Mouse (Mus musculus) frontal cortex, adult 2 months (tissue): ENCODE data around the gene Rab6b. TPM values are rescaled to one million over a fixed set of nuclear protein-coding genes. Genes with fewer than 3 reads are reported as not detected.
A peak's percentile ranks its signal among the peaks of the same experiment; 100 is the strongest.
"Not testable (repeated sequence)": the region's sequence is repeated elsewhere in the genome, so short reads cannot be mapped to it uniquely, and the experiment has no call there.

ENCODE experiments used
- DNase-seq, 2 experiments: peaks; one replicate each; pipeline ENCODE4 v3.0.0; 2022; ENCODE audit warnings: low spot score in 1 of 2; ENCODE audit errors: extremely low spot score in 1 of 2
- polyA plus RNA-seq: library from polyadenylated mRNA; depleted of rRNA; stranded (reverse); fragments of >200 nt; gene quantifications from 2 replicates; pipeline ENCODE4 v1.2.3, GENCODE M21; 2012

Gene Rab6b
- polyA plus RNA-seq, 1 experiment, result 269 TPM

DNA sequence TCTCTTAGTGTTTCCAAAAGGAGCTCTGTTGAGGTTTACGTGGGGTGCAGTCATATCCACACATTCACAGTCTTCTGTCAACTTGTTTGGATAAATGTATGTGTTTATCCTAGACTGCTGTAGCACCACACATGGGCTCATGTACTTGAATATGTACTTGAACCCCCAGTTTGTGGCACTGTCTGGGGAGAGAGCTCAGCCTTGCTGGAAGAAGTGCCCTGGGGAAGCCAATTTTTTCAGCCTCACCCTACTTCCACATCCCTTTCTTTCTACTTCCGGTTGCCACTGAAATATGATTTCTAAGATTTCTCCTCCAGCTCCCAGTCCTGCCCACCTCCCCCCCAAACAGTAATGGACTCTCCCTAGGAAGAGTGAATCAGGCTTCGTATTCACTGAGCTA is 17.9 kb upstream of the Rab6b start:
- DNase-seq, result no peak

DNA sequence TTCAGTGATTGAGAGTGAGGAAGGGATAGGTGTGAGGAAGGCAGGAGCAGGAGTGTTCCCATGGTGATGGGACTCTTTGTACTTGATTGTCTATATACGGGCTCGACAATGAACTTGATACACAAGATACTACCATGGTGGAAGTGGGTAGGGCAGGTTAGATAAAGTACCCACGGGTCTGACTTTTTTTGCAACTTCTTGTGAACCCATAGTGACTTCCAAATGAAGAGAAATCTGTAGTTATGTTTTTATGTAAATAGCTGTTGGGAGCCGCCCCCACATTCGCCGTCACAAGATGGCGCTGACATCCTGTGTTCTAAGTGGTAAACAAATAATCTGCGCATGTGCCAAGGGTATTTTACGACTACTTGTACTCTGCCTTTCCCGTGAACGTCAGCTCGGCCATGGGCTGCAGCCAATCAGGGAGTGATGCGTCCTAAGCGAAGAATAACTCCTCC is 3.2 kb upstream of the Rab6b start:
- not testable (repeated sequence) for DNase-seq

DNA sequence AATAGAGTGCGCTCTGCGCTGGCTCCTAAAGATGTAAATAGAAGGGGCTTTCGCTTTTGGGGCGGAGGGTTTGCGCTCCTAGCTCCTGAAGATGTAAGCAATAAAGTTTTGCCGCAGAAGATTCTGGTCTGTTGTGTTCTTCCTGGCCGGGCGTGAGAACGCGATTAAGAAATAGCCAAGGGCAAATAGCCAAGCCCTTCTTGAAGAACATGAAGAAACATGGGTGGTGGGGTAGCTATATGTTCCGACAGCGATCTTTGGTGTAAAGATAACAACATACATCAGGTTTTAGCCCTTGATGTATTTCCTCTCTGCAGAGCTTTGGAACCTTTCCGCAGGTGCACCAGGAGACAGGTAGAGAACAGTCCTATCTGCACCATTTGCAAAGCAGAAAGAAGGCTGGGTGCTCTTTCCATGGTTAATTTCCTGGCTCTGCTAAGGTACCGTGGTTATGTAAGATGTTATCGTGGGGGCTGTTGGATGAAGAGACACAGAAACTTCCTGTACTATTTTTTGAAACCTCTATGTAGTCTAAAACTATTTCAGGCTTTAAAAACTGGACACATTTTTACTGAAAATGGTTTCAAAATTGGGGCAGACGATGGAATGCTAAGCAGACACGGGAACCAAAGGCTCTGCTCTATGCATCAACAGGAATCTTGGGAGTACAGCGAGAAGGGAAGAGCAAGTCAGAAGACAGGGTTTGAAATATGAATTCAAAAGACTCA is 2.5 kb upstream of the Rab6b start:
- peak in 1 of 2 experiments; percentile 67 for DNase-seq

DNA sequence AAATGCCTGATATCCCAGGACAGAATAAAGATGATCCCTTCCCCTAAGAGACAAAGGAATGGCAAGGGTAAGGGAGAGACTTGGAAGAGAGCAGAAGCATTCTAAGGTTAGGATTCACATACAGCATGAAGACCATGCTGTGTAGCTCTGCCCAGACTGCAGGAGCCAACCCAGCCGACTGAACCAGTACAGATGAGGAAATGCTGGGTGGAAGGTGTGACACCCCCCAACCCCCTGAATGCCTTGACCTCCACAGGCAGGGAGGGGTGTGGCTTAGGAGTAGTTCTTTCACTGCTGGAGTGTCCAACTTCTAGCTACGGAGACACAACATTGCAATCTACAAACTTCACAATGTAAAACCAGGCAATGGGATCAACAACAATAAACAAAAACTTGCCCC is 1.7 kb upstream of the Rab6b start:
- DNase-seq, result no peak

DNA sequence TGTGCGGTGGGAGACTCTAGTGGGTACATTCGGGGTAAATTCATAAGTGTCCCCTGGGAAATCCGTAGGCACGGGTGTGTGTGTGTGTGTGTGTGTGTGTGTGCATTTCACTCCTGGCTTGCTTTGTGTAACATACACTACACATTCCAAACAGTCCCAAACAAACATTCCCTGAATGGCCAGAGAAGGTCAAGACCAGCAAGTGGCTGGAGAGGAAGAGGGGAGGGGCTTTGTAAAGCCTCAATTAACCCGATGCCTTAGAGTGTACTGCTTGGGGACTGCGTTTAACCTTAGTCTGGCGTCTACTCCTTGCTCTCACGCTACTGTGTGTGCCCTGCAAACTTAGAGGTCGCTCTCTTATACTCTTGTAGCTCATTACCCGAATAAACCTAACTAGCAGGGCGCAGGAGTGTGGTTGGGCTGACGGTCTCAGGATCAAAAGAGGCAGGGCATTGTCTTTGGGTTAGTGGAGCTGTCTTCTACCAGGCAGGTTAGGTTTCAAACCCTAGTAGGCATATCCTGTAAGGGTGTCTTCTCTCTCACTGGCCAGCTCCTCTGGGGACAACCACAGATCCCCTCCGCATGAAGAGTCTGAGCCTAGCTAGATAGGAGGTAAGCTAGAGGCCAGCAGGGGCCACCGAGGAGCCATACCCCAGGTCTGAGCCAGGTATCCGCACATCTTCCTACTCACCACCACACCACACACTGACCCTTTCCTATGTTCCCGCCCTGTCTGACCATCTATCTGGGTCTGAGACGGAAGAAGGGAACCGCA is 673 bp upstream of the Rab6b start:
- DNase-seq, result no peak

DNA sequence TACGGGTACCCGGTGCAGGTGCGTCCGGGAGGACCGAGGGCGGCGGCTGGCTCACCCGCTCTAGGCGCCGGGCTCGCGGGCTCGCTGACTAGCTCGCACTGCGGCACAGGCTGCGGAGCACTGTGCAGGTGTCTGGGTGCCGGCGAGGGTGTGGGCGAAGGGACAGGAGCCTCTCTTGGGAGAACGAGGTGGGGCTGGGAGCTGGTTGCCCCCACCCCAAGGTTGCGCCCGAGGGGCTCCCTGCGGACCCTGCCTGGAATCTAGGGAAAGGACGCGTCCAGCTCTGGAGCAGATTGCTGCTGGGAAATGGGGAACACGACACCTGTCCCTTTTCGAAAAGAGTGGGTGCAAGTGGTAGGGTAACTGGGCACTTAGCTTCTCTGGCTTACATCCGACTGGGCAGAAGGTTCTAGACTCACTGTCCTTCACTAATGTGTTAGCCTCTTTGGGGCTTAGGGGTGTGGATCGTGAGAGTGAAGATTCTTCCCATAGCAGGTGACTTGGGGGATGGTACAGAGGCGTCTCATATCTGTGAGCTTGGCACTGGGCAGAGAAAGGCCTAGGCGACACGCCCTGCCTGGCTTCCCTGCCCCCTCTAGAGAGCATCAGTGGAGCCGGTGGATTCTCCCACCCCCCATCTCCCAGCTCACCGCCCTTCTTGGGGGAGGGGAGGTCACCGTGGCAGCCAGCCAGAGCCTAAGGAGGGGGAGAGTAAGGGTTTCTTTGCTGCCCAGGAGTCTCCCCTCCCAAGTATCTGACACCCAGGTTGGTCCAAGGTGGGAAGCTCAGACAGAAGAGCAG is 1.1 kb downstream of the Rab6b start:
- DNase-seq, result peak in 1 of 2 experiments; percentile 54

DNA sequence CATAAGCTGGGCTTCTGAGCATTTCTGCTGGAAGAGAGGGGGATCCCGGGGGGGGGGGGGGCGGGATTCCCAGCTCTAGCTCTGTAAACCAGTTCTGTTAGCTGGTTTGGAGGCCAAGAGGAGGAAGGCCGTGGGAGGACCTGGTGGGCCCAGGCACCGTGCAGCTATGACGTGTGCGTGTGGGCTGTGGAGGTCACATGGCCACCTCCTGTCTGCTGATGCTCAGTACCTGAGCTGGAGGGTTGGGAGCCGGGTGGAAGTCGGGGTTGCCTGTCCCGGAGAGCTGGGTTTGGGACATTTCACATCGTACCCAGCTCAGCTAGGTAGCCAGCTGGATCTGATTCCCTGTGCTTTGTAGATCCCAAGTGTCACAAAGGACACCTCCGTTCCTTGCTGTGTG is 1.8 kb downstream of the Rab6b start:
- DNase-seq, result peak in 1 of 2 experiments; percentile 78

DNA sequence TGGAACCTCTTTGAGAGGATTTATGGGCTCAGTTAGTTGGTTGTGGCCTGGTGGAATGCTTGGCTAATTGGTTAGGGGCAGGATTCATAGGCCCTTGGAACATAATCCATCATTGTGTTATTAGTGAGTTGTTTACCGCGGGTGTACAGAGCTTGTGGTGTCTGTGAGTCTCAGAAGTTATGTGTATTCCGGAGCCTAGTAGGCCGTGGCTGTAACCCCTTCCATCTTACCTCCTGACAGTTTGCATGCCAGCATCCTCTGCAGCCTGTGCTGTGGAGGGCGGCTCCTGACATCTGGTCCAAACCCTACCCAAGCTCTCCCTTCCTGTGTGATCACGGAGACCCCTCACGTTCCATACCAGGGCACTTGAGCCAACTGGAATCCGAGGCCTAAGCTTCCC is 2.7 kb downstream of the Rab6b start:
- no peak for DNase-seq

DNA sequence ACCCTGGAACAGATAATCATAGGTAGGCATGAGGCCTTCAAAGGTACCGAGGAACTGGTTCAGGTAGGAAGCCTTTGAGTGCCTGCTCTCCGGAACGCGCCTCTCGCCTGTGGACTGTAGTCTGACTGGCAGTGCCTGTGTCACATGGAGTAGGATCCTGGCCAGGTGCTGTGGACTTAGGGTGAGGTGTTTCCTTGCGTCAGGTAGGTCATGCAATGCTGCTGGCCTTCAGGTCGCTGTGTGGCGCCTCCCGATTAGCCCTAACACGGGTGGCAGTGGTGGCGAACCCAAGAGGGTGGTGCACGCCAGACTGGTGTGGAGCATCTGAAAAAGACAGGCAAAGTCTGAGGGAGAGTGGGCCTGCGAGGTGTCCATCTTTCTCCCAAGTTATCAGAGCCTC is 3.3 kb downstream of the Rab6b start:
- no peak for DNase-seq

DNA sequence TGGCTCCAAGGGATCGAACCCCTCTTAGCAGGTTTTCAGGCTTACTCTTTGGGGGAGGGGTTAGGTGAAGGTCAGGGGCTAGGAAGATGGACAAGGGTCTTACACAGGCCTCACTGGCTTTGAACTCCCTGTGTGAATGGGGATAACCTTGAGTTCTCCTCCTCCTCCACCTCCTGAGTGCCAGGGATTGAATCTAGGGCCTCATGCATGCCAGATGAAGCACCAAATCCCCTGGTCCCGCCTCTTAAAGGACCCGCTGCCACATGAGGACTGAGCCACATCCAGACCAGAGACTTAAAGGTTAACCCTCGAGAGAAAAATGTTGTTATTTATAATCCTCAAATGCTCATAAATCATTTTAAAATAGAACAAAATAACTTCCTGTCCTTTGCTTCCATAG is 5.4 kb downstream of the Rab6b start:
- no peak for DNase-seq

DNA sequence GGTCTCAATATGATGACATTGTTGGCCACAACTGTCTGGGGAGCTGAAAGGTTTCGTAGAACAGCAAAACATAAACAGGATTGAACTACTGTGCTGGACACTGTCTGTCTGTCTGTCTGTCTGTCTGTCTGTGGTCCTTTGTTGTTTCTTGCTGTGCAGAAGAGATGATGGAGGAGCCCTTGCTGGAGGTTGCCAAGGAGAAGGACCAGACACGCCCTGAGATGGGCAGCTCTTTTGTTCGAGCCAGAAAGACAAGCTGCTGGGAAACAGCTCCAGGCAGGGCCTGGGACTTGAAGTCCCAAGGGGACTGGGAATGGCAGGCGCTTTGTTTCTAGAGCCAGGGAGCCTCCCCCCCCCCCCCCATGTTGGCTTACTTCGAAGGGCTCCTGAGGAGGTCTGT is 5.9 kb downstream of the Rab6b start:
- DNase-seq, result no peak

DNA sequence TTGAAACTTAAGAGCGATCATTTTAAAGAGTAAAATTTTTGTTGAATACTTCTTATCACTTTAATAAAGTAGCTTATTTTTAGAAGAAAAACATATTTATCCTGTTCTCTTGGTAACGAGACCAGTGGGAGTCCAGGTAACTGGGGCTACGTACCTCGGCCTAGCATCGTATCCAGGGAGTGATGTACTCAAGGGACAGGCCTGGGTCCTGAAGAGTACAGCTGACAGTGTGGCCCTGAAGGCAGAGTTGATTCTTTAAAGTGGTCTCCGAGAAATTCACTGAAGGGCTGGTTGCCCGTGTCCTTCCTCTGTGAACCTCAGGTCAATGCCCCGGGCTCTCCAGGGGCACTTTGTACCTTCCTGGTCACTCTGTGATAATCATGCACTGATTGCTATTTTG is 6.4 kb downstream of the Rab6b start:
- DNase-seq, result no peak

DNA sequence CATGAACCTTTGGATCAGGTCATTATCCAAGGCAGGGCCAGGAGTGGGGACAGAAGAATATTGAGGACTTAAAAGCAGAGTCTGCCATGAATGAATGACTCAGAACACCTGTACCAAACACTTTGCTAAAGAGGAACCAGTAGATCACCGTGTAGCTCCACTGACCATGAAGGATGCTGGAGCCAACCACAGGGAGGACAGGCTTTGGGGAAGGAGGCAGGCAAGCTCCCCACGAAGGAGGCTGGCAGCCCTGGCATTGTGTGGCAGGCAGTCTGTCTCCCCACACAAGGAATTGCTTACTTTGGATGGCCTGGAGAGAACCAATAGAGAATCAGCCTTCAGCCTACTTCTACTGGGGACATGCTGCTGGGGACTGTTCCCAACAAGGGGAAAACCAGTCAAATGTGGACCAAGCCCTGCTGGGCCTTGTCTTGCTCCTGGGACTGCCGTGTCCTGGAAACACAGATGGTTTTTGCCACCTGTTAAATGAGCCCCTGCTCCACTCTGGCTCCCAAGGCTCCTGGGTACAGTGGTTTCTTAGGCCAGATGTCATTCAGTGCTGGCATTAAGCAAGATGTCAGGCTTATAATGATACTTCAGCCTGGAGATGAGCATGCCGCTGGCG is 7.2 kb downstream of the Rab6b start:
- no peak for DNase-seq

DNA sequence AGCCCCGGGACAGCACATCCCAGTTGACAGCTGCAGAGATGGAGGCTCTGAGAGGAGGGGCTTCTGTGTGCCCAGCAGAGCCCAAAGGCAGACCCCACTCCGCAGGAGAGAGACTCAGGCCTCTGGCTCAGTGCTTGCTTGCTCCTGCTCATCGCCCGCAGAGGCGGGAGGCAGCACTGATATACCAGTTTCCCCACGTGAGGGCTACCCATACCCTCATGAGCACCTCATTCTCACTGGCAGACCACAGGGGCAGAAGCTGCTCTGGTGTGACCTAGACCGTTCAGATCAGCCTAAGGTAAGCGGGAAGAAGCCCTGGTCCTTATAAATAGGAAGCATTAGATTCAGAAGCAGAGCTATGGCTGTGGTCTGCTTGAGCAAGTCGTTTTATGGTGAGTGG is 8.2 kb downstream of the Rab6b start:
- no peak for DNase-seq

DNA sequence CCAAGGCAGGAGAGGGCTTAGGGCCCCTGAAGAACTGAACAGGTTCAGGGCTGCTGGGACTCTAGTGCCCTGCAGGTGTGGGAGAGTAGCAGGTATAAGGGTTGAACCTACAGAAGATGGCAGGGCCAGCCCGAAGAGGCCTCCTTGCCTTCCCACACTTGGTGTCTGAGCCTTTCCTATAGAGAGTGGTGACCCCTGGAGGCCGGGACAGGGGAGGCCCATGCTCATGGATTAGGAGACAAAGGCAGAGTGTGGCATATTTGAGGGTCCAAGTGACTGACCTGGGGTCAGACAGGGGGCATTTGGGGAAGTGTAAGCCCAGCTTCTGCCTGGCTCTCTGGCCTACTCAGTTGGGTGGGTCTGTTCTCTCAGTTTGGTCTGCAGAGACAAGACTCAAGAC is 8.6 kb downstream of the Rab6b start:
- no peak for DNase-seq

DNA sequence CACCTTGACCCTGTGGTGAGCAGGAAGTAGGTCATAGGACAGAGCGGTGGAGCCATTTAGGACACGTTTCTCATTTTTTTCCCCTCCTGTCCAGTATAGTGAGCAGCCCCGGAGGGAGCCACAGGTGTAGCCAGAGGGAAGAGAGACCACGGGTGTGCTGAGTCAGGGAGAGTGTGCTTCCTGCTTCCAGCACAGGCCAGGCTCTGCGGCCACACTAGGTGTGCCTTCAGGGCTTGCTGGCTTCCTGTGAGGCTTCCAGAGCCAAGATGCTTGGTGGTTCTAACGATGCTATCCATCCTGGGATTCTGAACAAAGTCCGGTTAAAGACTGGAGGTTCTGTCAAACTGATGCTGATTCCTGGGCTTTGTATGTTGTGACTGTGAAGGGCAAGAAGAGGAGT is 10.0 kb downstream of the Rab6b start:
- DNase-seq, result no peak

DNA sequence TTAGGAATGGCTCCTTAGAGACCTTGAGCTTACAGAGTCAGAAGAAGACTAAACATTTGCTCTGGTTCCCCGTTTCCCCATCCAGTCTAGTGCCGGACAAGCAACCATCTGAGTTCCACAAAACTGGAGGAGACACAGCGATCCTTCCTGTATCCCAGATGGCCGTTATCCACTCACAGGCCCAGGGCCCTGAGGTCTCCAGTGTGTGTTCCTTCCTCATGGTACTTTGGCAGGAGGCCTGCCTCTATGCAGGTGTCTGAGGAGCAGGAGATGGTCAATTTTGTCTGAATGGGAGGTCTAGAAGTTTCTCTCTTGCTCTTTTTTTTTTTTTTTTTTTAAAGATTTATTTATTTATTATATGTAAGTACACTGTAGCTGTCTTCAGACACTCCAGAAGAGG is 13.2 kb downstream of the Rab6b start:
- no peak for DNase-seq

DNA sequence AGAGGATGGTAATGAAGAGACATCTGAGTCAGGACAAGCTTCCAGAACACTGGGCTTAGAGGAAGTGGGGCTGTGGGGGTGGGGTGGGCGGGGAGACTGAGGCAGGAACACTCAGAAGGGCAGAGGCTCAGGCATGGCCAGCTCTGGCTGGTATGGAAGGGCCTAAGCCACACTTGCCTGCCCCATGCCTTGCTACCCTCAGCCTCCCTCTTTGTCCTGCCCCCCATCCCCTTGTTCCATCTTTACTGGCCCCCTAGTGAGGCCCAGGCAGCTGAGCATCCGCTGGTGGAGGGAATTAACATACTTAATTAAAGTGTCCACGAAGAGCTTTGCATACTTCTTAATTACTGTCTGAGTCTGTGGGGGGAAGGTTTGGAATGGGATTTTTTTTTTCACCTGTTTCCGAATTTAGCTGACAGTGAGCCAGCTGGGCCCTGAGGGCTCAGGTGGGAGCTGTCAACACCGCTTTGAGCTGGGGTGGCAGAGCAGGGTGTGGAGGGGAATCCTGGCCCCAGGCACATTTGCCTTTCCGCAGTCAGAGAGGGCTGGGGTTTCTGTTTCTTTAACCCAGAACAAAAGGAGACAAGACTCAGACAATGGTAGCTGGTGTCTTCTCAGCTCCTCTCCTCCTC is 22.0 kb downstream of the Rab6b start:
- DNase-seq, result no peak

DNA sequence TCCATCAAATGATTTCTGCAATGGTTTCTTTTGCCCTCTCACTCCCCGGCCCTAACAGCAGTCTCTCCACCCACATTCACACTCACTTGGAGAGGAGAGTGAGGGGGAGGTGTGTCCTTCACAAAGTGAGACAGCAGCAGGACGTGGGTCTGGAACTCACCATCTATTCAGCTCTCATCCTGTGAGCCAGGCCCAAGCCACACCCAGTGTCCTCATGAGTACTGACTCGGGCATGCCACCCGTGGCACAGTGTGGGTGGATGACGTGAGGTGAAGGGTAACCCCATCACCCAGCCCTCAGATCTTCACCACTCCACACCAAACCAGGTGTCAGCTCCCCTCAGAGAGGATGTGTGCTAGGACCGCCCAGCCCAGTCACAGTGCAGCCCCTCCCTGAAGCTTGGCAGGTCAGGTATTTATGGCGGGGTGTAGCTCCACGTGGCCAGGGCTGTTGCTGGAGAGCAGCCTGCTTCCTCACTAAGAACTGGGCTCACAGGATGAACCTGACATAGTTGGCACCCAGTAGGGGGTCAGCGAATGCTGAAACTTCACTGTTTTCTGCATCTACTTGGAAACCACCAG is 23.0 kb downstream of the Rab6b start:
- peak; percentile 76 to 79 for DNase-seq

DNA sequence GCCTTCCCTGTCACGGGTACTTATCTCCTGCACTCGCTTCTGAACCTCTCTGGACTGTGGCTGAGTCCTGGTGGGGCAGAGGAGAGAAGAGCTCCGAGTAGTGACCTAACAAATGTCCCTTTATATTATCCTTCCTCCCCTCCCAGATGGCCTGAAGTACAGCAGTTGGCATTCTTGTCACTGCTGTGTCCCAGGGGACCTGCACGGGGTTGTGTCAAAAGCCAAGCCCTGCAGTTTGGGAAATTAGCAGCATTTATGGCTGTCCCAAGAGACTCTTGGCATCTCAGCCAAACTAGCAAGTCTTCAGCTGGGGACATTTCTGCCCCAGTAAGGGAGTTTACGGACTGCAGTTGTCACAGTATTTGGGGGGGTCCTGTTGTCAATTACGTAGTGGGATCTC is 27.9 kb downstream of the Rab6b start:
- no peak for DNase-seq
